Mouse (Mus musculus) limb, embryonic 15.5 days (tissue): ENCODE results near the gene Cldn34b1. TPM values are rescaled to one million over a fixed set of nuclear protein-coding genes. Genes with fewer than 3 reads are reported as not detected.
"Not testable (repeated sequence)": the region's sequence is repeated elsewhere in the genome, so short reads cannot be mapped to it uniquely, and the experiment has no call there.

Source experiments
- ATAC-seq: fragments of 200-750 bp; cut with Nextera tagmentation; 2 replicates; pipeline ENCODE4 v1.8.0; 2017; ENCODE audit warnings: low read depth, moderate TSS enrichment; ENCODE audit not compliant: insufficient number of reproducible peaks, low FRiP score, low TSS enrichment
- H3K27ac ChIP-seq: fragments of 300-500 bp; sonication (generic); 2 replicates; pipeline ENCODE4 v1.5.1; 2015; ENCODE audit warnings: moderate library complexity, mild to moderate bottlenecking, inconsistent platforms
- H3K27me3 ChIP-seq: fragments of 300-500 bp; sonication (generic); 2 replicates; pipeline ENCODE4 v1.6.1; 2015; ENCODE audit warnings: inconsistent platforms
- H3K36me3 ChIP-seq: fragments of 300-500 bp; sonication (generic); 2 replicates; pipeline ENCODE4 v1.6.1; 2015; ENCODE audit warnings: inconsistent platforms
- H3K4me1 ChIP-seq: fragments of 300-500 bp; sonication (generic); 2 replicates; pipeline ENCODE4 v1.6.1; 2015; ENCODE audit warnings: inconsistent platforms
- H3K4me2 ChIP-seq: fragments of 300-500 bp; sonication (generic); 2 replicates; pipeline ENCODE4 v1.6.1; 2015; ENCODE audit warnings: mild to moderate bottlenecking, inconsistent platforms
- H3K4me3 ChIP-seq: fragments of 300-500 bp; sonication (generic); 2 replicates; pipeline ENCODE4 v1.5.1; 2015; ENCODE audit warnings: mild to moderate bottlenecking, inconsistent platforms
- H3K9ac ChIP-seq: fragments of 300-500 bp; sonication (generic); 2 replicates; pipeline ENCODE4 v1.6.1; 2015; ENCODE audit warnings: inconsistent platforms
- H3K9me3 ChIP-seq: fragments of 300-500 bp; sonication (generic); 2 replicates; pipeline ENCODE4 v1.6.1; 2016; ENCODE audit warnings: inconsistent platforms
- WGBS: fragments of 180-500 bp; shearing (Covaris S2); methylation state at CpG from one replicate; pipeline ENCODE4 v1.1.7; 2015; 5-methylcytosine and 5-hydroxymethylcytosine counted together
- polyA plus RNA-seq: library from polyadenylated mRNA; unstranded; fragments of >200 nt; fragmentation: Nextera tagmentation; extraction: Ambion mirVana; gene quantifications from 2 replicates; pipeline ENCODE4 v1.2.1, GENCODE M21; 2015

Gene Cldn34b1
- not detected in 2 replicates for polyA plus RNA-seq

- H3K27ac ChIP-seq, H3K27me3 ChIP-seq, H3K4me3 ChIP-seq, ATAC-seq, H3K9ac ChIP-seq, H3K4me1 ChIP-seq, H3K36me3 ChIP-seq, H3K4me2 ChIP-seq, H3K9me3 ChIP-seq: not testable (repeated sequence)
- 87% methylated on average over 3 of the region's 3 CpGs for WGBS
Measured at GRCm38 (mm10) chrX:154890167-154890566, at the start of gene Cldn34b1. Gene Cldn34b1, minus strand, starts transcription at chrX:154890267.

GRCm38 (mm10) chrX:154935887-154936286 is 45.8 kb upstream of the Cldn34b1 start, which contains the start of gene Magea6:
Gene Magea6, minus strand, starts transcription at chrX:154935987.
- H3K4me3 ChIP-seq, ATAC-seq, H3K27me3 ChIP-seq, H3K9ac ChIP-seq, H3K36me3 ChIP-seq, H3K4me1 ChIP-seq, H3K4me2 ChIP-seq, H3K9me3 ChIP-seq, H3K27ac ChIP-seq: not testable (repeated sequence)
- whole genome bisulfite sequencing = 57% methylated on average over 1 of the region's 1 CpGs

Other genes starting within 250 kb of the Cldn34b1 start
- not detected in 2 replicates for gene Magea6, start 45.7 kb upstream of the Cldn34b1 start, polyA plus RNA-seq
- not detected in 2 replicates for gene Magea3, start 59.2 kb upstream of the Cldn34b1 start, polyA plus RNA-seq
- not detected in 2 replicates for gene Magea8, start 105.6 kb upstream of the Cldn34b1 start, polyA plus RNA-seq
- not detected in 2 replicates for gene Magea5, start 172.9 kb upstream of the Cldn34b1 start, polyA plus RNA-seq
- gene Magea1, start 199.5 kb upstream of the Cldn34b1 start, polyA plus RNA-seq = not detected in 2 replicates
- gene Magea2, start 203.4 kb upstream of the Cldn34b1 start, polyA plus RNA-seq = not detected in 2 replicates
- not detected in 2 replicates for gene Cldn34b2, start 238.1 kb upstream of the Cldn34b1 start, polyA plus RNA-seq